Mouse (Mus musculus): Measurements from ENCODE around the gene Spdef. TPM values are rescaled to one million over a fixed set of nuclear protein-coding genes. Genes with fewer than 3 reads are reported as not detected.
A peak's percentile ranks its signal among the peaks of the same experiment; 100 is the strongest.

Spdef gene
- polyA plus RNA-seq, 1 experiment from 2014 or later, result 0.15 TPM

- H3K36me3 ChIP-seq, result no peaks in the 10 kb centered on the region
- H3K9ac ChIP-seq, result no peak overlapping the region
- no peak overlapping the region for H3K4me3 ChIP-seq
- H3K9me3 ChIP-seq, result no peaks in the 10 kb centered on the region
- ATAC-seq (ENCODE audit: extremely low read depth, insufficient number of reproducible peaks, low FRiP score, low TSS enrichment), result no peak
- H3K4me2 ChIP-seq, result no peak overlapping the region
- no peak overlapping the region for H3K27ac ChIP-seq (replicated peaks)
- peaks cover 46% of the 10 kb centered on the region for H3K27me3 ChIP-seq (replicated peaks)
- H3K4me1 ChIP-seq, result peaks cover 12% of the 10 kb centered on the region
- WGBS, result 45% methylated on average over 10 of the region's 10 CpGs
These were observed 3.7 kb downstream of the Spdef start for GRCm38 (mm10) chr17:27725011-27725410.

GRCm38 (mm10) chr17:27724327-27724726, 4.4 kb downstream of the Spdef start:
- H3K4me1 ChIP-seq, result peaks cover 12% of the 10 kb centered on the region
- no peak overlapping the region for H3K4me2 ChIP-seq
- no peak overlapping the region for H3K4me3 ChIP-seq
- 15% methylated on average over 3 of the region's 3 CpGs for WGBS
- no peak for ATAC-seq (ENCODE audit: extremely low read depth, insufficient number of reproducible peaks, low FRiP score, low TSS enrichment)
- H3K27ac ChIP-seq (replicated peaks), result no peak overlapping the region
- H3K27me3 ChIP-seq (replicated peaks), result peaks cover 53% of the 10 kb centered on the region
- H3K9me3 ChIP-seq, result no peaks in the 10 kb centered on the region
- H3K36me3 ChIP-seq, result no peaks in the 10 kb centered on the region
- H3K9ac ChIP-seq, result no peak overlapping the region

- no peak overlapping the region for H3K27ac ChIP-seq (replicated peaks)
- H3K9me3 ChIP-seq, result no peaks in the 10 kb centered on the region
- H3K27me3 ChIP-seq (replicated peaks), result peaks cover 81% of the 10 kb centered on the region
- no peaks in the 10 kb centered on the region for H3K36me3 ChIP-seq
- H3K4me1 ChIP-seq, result peaks cover 20% of the 10 kb centered on the region
- H3K9ac ChIP-seq, result no peak overlapping the region
- 75% methylated on average over 9 of the region's 9 CpGs for WGBS
- H3K4me2 ChIP-seq, result no peak overlapping the region
- ATAC-seq (ENCODE audit: extremely low read depth, insufficient number of reproducible peaks, low FRiP score, low TSS enrichment), result no peak
- no peak overlapping the region for H3K4me3 ChIP-seq
These were observed 7.6 kb downstream of the Spdef start for GRCm38 (mm10) chr17:27721125-27721664.

GRCm38 (mm10) chr17:27720326-27720725, 8.4 kb downstream of the Spdef start:
- peaks cover 15% of the 10 kb centered on the region for H3K4me1 ChIP-seq
- H3K4me3 ChIP-seq, result no peak overlapping the region
- H3K27ac ChIP-seq (replicated peaks), result no peak overlapping the region
- H3K9ac ChIP-seq, result no peak overlapping the region
- 47% methylated on average over 9 of the region's 9 CpGs for WGBS
- H3K9me3 ChIP-seq, result no peaks in the 10 kb centered on the region
- no peak overlapping the region for H3K4me2 ChIP-seq
- no peaks in the 10 kb centered on the region for H3K36me3 ChIP-seq
- no peak for ATAC-seq (ENCODE audit: extremely low read depth, insufficient number of reproducible peaks, low FRiP score, low TSS enrichment)
- peaks cover 76% of the 10 kb centered on the region for H3K27me3 ChIP-seq (replicated peaks)

GRCm38 (mm10) chr17:27719663-27720062, 9.1 kb downstream of the Spdef start:
- Histone ChIP-seq H3K4me1 (peaks cover 8% of the 10 kb centered on the region), H3K9me3 (no peaks in the 10 kb centered on the region), H3K27ac (replicated peaks) (no peak overlapping the region), H3K36me3 (no peaks in the 10 kb centered on the region), H3K27me3 (replicated peaks) (peaks cover 70% of the 10 kb centered on the region), H3K4me3 (no peak overlapping the region), H3K9ac (no peak overlapping the region), H3K4me2 (no peak overlapping the region)
- ATAC-seq (ENCODE audit: extremely low read depth, insufficient number of reproducible peaks, low FRiP score, low TSS enrichment), result no peak
- WGBS, result 59% methylated on average over 14 of the region's 14 CpGs

GRCm38 (mm10) chr17:27718250-27718649, 10.5 kb downstream of the Spdef start:
- Histone ChIP-seq H3K4me2 (no peak overlapping the region), H3K4me1 (peaks cover 8% of the 10 kb centered on the region), H3K9ac (no peak overlapping the region), H3K9me3 (no peaks in the 10 kb centered on the region), H3K27ac (replicated peaks) (no peak overlapping the region), H3K27me3 (replicated peaks) (peaks cover 65% of the 10 kb centered on the region), H3K36me3 (no peaks in the 10 kb centered on the region), H3K4me3 (no peak overlapping the region)
- ATAC-seq (ENCODE audit: extremely low read depth, insufficient number of reproducible peaks, low FRiP score, low TSS enrichment), result no peak
- 53% methylated on average over 5 of the region's 5 CpGs for WGBS

- Histone ChIP-seq H3K27me3 (replicated peaks) (peaks cover 60% of the 10 kb centered on the region), H3K9me3 (no peaks in the 10 kb centered on the region), H3K27ac (replicated peaks) (no peak overlapping the region)
These were observed 12.0 kb downstream of the Spdef start for GRCm38 (mm10) chr17:27716804-27717203.

GRCm38 (mm10) chr17:27712832-27713231, 15.9 kb downstream of the Spdef start:
- Histone ChIP-seq H3K27me3 (replicated peaks) (peaks cover 63% of the 10 kb centered on the region), H3K27ac (replicated peaks) (no peak overlapping the region), H3K4me3 (no peak overlapping the region), H3K4me1 (peaks cover 18% of the 10 kb centered on the region), H3K9me3 (no peaks in the 10 kb centered on the region), H3K9ac (no peak overlapping the region), H3K36me3 (no peaks in the 10 kb centered on the region), H3K4me2 (no peak overlapping the region)
- WGBS, result 75% methylated on average over 1 of the region's 1 CpGs
- ATAC-seq (ENCODE audit: extremely low read depth, insufficient number of reproducible peaks, low FRiP score, low TSS enrichment), result no peak

More at GRCm38 (mm10) chr17:27716804-27717203, 12.0 kb downstream of the Spdef start:
- Histone ChIP-seq H3K36me3 (no peaks in the 10 kb centered on the region), H3K4me3 (peak overlapping the region; percentile 36), H3K4me1 (peaks cover 8% of the 10 kb centered on the region), H3K4me2 (peak overlapping the region; percentile 61), H3K9ac (peak overlapping the region; percentile 37; the same call in 1 of the 2 replicates)
- WGBS, result 3% methylated on average over 15 of the region's 16 CpGs
- ATAC-seq (ENCODE audit: extremely low read depth, insufficient number of reproducible peaks, low FRiP score, low TSS enrichment), result 0 out of 2 replicates have a peak, but pooled peaks have one; percentile 16

GRCm38 (mm10) chr17:27709650-27710049, 19.1 kb downstream of the Spdef start:
- WGBS, result 73% methylated on average over 5 of the region's 5 CpGs
- H3K27me3 ChIP-seq (replicated peaks), result peaks cover 73% of the 10 kb centered on the region
- peaks cover 14% of the 10 kb centered on the region for H3K4me1 ChIP-seq

GRCm38 (mm10) chr17:27707954-27708661, 20.6 kb downstream of the Spdef start:
- WGBS, result 2% methylated on average over 24 of the region's 25 CpGs
- peak; percentile 52; the same call in 1 of the 2 replicates for ATAC-seq (ENCODE audit: extremely low read depth, insufficient number of reproducible peaks, low FRiP score, low TSS enrichment)
- Histone ChIP-seq H3K4me2 (peak overlapping the region; percentile 64), H3K27ac (replicated peaks) (no peak overlapping the region), H3K9ac (peak overlapping the region; percentile 61; the same call in 1 of the 2 replicates), H3K9me3 (0 out of 2 replicates have a peak, but pooled peaks cover 6% of the 10 kb centered on the region), H3K27me3 (replicated peaks) (peaks cover 69% of the 10 kb centered on the region), H3K36me3 (no peaks in the 10 kb centered on the region), H3K4me3 (peak overlapping the region; percentile 42), H3K4me1 (peaks cover 14% of the 10 kb centered on the region)

More at GRCm38 (mm10) chr17:27709650-27710049, 19.1 kb downstream of the Spdef start:
- Histone ChIP-seq H3K27ac (replicated peaks) (no peak overlapping the region), H3K9ac (no peak overlapping the region), H3K4me2 (no peak overlapping the region), H3K4me3 (no peak overlapping the region), H3K36me3 (no peaks in the 10 kb centered on the region), H3K9me3 (0 out of 2 replicates have a peak, but pooled peaks cover 6% of the 10 kb centered on the region)
- no peak for ATAC-seq (ENCODE audit: extremely low read depth, insufficient number of reproducible peaks, low FRiP score, low TSS enrichment)

GRCm38 (mm10) chr17:27705661-27706060, 23.1 kb downstream of the Spdef start:
- WGBS, result 33% methylated on average over 10 of the region's 10 CpGs
- Histone ChIP-seq H3K9me3 (0 out of 2 replicates have a peak, but pooled peaks cover 6% of the 10 kb centered on the region), H3K4me3 (no peak overlapping the region), H3K4me1 (peaks cover 18% of the 10 kb centered on the region), H3K27ac (replicated peaks) (no peak overlapping the region), H3K36me3 (no peaks in the 10 kb centered on the region), H3K9ac (no peak overlapping the region), H3K4me2 (no peak overlapping the region), H3K27me3 (replicated peaks) (peaks cover 55% of the 10 kb centered on the region)
- ATAC-seq (ENCODE audit: extremely low read depth, insufficient number of reproducible peaks, low FRiP score, low TSS enrichment), result no peak

All from heart, embryonic 13.5 days (tissue).